Mouse (Mus musculus): ENCODE data around the gene Liph. TPM values are rescaled to one million over a fixed set of nuclear protein-coding genes. Genes with fewer than 3 reads are reported as not detected.

Gene Liph
- polyA plus RNA-seq, 1 experiment from 2014 or later = 2.7 TPM

Other genes starting within 250 kb of the Liph start
- gene Ehhadh, start 207.9 kb downstream of the Liph start, polyA plus RNA-seq (2015; fragmentation: Nextera tagmentation; extraction: Ambion mirVana) = 2.4 and 2.6 TPM in 2 replicates
- 0.44 and 0.47 TPM in 2 replicates for gene Map3k13, start 201.3 kb downstream of the Liph start, polyA plus RNA-seq (2015; fragmentation: Nextera tagmentation; extraction: Ambion mirVana)
- 19.8 and 23.1 TPM in 2 replicates for gene Tmem41a, start 48.1 kb downstream of the Liph start, polyA plus RNA-seq (2015; fragmentation: Nextera tagmentation; extraction: Ambion mirVana)
- gene Senp2, start 13.8 kb upstream of the Liph start, polyA plus RNA-seq (2015; fragmentation: Nextera tagmentation; extraction: Ambion mirVana) = 42.1 and 44.5 TPM in 2 replicates
- 42.4 and 49.4 TPM in 2 replicates for gene Igf2bp2, start 167.6 kb upstream of the Liph start, polyA plus RNA-seq (2015; fragmentation: Nextera tagmentation; extraction: Ambion mirVana)

Measured in lung, embryonic 16.5 days (tissue).